Mouse (Mus musculus) embryonic fibroblast, embryonic 13.5 days (primary cell): ENCODE measurements around the gene Dusp10. TPM values are rescaled to one million over a fixed set of nuclear protein-coding genes. Genes with fewer than 3 reads are reported as not detected.
A peak's percentile ranks its signal among the peaks of the same experiment; 100 is the strongest.

Experiments
- H3K27ac ChIP-seq: 2 replicates; pipeline ENCODE4 v1.5.1; 2012; ENCODE audit warnings: low read length, control low read depth, inconsistent platforms; ENCODE audit not compliant: insufficient read depth
- H3K4me1 ChIP-seq: 2 replicates; pipeline ENCODE4 v1.6.1; 2011; ENCODE audit warnings: low read length; ENCODE audit not compliant: control insufficient read depth, insufficient read depth
- H3K4me3 ChIP-seq: 2 replicates; pipeline ENCODE4 v1.5.1; 2011; ENCODE audit warnings: mild to moderate bottlenecking, control low read depth, low read length; ENCODE audit not compliant: insufficient read depth
- CTCF ChIP-seq: IDR thresholded peaks from 2 replicates; pipeline ENCODE4 v1.5.1; 2011; ENCODE audit warnings: mild to moderate bottlenecking, control low read depth, low read length, moderate library complexity, borderline replicate concordance; ENCODE audit not compliant: insufficient read depth
- POLR2A ChIP-seq: IDR thresholded peaks from 2 replicates; pipeline ENCODE4 v1.6.1; 2011; ENCODE audit warnings: low read depth, mild to moderate bottlenecking, control low read depth, low read length, moderate library complexity
- polyA plus RNA-seq: library from polyadenylated mRNA; stranded (reverse); fragments of >200 nt; gene quantifications from 2 replicates; pipeline ENCODE4 v1.2.4, GENCODE M21; 2011; ENCODE audit warnings: low read depth; ENCODE audit not compliant: missing spikeins, insufficient read length

Gene Dusp10
- polyA plus RNA-seq, 1 experiment = 6.2 TPM

GRCm38 (mm10) chr1:184025079-184025478 is 12.0 kb downstream of the Dusp10 start:
- Histone ChIP-seq H3K27ac (no peak overlapping the region), H3K4me1 (no peaks in the 10 kb centered on the region), H3K4me3 (no peak overlapping the region)
- TF ChIP-seq CTCF (no peak), POLR2A (no peak)

GRCm38 (mm10) chr1:184027039-184027438 is 13.9 kb downstream of the Dusp10 start:
- TF ChIP-seq POLR2A (no peak), CTCF (no peak)

GRCm38 (mm10) chr1:184030070-184030802 is 17.1 kb downstream of the Dusp10 start:
- TF ChIP-seq CTCF = no peak
- TF ChIP-seq POLR2A = no peak
- Histone ChIP-seq H3K27ac (no peak overlapping the region), H3K4me1 (peaks cover 2% of the 10 kb centered on the region; the same call in 1 of the 2 replicates), H3K4me3 (no peak overlapping the region)

More at GRCm38 (mm10) chr1:184027039-184027438, 13.9 kb downstream of the Dusp10 start:
- no peaks in the 10 kb centered on the region for H3K4me1 ChIP-seq
- H3K4me3 ChIP-seq = no peak overlapping the region
- H3K27ac ChIP-seq = no peak overlapping the region

GRCm38 (mm10) chr1:184032682-184033389 is 19.7 kb downstream of the Dusp10 start:
- Histone ChIP-seq H3K4me3 (peak overlapping the region; percentile 54), H3K27ac (peak overlapping the region; percentile 82), H3K4me1 (peaks cover 4% of the 10 kb centered on the region; the same call in 1 of the 2 replicates)
- no peak for TF ChIP-seq CTCF
- TF ChIP-seq POLR2A = 0 out of 2 replicates have a peak, but pooled peaks have one; percentile 14

- H3K4me3 ChIP-seq = peak overlapping the region; percentile 54
- TF ChIP-seq POLR2A (peak; percentile 50), CTCF (no peak)
- peak overlapping the region; percentile 82 for H3K27ac ChIP-seq
- H3K4me1 ChIP-seq = peaks cover 4% of the 10 kb centered on the region; the same call in 1 of the 2 replicates
These were observed 20.4 kb downstream of the Dusp10 start for GRCm38 (mm10) chr1:184033390-184034010.

GRCm38 (mm10) chr1:184034011-184034557 is 21.0 kb downstream of the Dusp10 start, which contains the start of gene 1700056E22Rik:
1700056E22Rik (minus strand) TSS chr1:184034301.
- Histone ChIP-seq H3K4me1 (peaks cover 4% of the 10 kb centered on the region; the same call in 1 of the 2 replicates), H3K4me3 (peak within 1 kb of the TSS; percentile 89), H3K27ac (peak within 1 kb of the TSS; percentile 82)
- TF ChIP-seq POLR2A (peak; percentile 84), CTCF (no peak)

GRCm38 (mm10) chr1:184034741-184035181 is 21.7 kb downstream of the Dusp10 start:
- Histone ChIP-seq H3K27ac (no peak overlapping the region), H3K4me1 (peaks cover 4% of the 10 kb centered on the region), H3K4me3 (peak overlapping the region; percentile 89)
- TF ChIP-seq CTCF (no peak), POLR2A (no peak)

GRCm38 (mm10) chr1:184035346-184035903 is 22.3 kb downstream of the Dusp10 start:
- peaks cover 5% of the 10 kb centered on the region for H3K4me1 ChIP-seq
- H3K27ac ChIP-seq = peak overlapping the region; percentile 44
- no peak for TF ChIP-seq POLR2A
- TF ChIP-seq CTCF = no peak
- peak overlapping the region; percentile 89 for H3K4me3 ChIP-seq

- H3K27ac ChIP-seq = no peak overlapping the region
- peaks cover 14% of the 10 kb centered on the region for H3K4me1 ChIP-seq
- no peak for TF ChIP-seq POLR2A
- no peak for TF ChIP-seq CTCF
- H3K4me3 ChIP-seq = no peak overlapping the region
These were observed 24.7 kb downstream of the Dusp10 start for GRCm38 (mm10) chr1:184037802-184038201.
